Mouse (Mus musculus): Measurements from ENCODE around the gene Sirt6.

The Sirt6 gene

DNA sequence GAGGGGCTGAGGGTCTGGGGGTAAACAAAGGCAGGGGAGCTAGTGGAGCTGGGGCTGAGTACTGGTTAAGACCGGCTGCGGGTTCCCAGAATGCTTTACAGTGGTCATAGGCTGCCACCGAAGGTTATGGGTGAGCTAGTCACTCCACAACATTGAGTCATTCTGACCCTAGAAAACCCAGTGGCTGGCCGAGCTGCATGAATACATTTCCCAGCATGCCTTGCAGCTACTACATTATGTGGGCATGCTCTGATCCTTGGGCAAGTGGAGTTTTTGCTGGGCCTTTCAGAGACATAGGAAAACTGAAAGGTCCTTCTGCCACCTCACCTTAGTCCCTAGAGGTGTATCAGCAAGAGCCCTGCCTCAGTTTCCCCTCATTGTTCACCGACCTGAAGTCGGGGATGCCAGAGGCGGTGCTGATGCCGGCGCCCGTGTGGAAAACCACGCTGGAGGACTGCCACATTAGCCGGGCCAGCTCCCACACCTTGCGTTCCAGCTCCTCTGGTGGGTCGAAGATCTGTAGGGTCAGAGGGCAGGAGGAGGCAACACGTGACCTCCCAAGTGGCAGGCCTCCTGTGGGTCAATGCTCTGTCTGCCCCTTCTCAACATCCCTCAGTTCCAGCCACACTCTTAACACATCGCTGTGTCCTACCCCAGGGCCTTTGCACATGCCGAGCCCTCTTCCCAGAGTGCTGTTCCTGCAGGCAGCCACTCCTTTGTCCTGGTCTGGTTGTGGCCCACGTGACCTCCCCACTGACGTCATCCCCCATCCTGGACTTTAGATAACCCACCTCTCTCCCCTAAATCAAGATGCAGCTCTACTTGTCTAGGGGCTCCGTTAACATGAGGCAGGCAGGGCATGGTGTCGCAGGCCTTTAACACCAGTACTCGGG, 1.2 kb downstream of the Sirt6 start:
- DNase-seq (ENCODE audit: extremely low spot score, low read depth, low spot score) = no peak

DNA sequence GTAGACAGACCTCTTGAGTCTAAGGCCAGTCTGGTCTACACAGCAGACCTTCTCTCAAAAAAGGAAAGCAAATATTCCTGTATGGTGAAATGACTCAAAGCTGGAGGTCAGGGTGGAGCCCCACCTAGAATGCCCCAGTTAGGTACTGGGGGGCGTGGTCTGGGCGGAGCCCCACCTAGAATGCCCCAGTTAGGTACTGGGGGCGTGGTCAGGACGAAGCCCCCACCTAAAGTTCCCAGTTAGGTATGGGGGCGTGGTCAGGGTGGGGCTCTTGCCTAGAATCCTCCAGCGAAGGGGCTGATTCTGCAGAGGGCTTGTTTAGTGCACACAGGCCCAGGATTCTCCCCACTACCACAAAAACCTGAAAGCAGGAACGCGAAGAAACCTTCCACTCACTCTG, 4.2 kb downstream of the Sirt6 start:
- DNase-seq (ENCODE audit: extremely low spot score, low read depth, low spot score) = no peak

DNA sequence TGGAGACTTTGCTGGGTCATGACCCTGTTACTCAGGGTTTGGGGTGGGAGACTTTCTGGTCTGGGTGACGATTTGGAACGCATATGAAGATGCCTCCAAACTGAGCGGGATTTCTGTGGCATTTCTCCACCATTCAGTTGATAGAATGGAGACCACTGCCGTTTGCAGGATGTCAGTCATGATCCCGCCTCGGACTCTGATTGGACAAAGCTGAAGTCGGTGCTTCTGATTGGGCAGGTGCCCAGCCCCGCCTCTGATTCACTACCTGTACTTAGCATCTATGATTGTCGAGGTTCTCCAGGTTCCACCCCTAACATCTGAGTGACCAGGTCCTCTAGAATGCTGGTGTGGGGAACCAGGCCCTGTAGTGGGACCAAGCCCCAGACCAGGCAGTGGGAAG, 6.8 kb downstream of the Sirt6 start:
- no peak for DNase-seq (ENCODE audit: extremely low spot score, low read depth, low spot score)

- no peak for DNase-seq (ENCODE audit: extremely low spot score, low read depth, low spot score)
Observed at GRCm38 (mm10) chr10:81619976-81620375, 7.6 kb downstream of the Sirt6 start.

DNA sequence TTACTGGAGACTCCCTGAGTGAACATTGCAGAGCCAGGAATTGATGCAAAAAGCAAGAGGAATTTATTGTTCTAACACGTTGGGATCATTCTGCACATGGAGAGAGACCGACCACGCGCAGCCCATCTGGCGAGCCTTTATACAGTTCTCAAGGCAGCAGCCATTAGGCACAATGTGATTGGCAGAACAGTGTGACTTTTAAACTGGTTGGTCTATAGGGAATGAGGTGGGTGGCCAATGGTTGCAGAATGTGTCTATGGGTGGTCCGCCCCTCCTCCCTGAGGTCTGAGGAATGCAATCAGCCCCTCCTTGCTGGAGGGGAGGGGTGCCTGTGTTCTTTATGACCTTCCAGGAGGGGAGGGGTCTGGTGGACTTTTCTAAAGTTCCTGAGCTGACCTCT, 12.1 kb downstream of the Sirt6 start:
- DNase-seq (ENCODE audit: extremely low spot score, low read depth, low spot score) = no peak

DNA sequence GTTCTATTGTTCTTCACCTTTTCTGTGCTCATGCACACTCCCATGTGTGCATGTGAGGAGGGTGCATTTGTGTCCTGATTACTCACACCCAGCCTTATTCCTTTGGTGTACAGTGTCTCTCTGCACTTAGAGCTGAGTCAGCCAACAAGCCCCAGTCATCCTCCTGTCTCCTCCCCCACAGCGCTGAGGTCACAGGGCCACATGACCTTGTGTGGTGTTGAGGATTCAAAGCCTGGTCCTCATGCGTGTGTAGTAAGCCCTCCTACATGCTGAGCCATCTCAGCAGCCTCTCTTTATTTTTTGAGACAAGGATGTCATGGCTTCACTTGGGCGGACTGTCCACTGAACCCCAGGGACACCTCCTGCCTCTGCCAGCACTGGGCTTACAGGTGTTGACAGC, 14.8 kb downstream of the Sirt6 start:
- no peak for DNase-seq (ENCODE audit: extremely low spot score, low read depth, low spot score)

GRCm38 (mm10) chr10:81608308-81608707, 19.3 kb downstream of the Sirt6 start:
- DNase-seq (ENCODE audit: extremely low spot score, low read depth, low spot score) = no peak

DNA sequence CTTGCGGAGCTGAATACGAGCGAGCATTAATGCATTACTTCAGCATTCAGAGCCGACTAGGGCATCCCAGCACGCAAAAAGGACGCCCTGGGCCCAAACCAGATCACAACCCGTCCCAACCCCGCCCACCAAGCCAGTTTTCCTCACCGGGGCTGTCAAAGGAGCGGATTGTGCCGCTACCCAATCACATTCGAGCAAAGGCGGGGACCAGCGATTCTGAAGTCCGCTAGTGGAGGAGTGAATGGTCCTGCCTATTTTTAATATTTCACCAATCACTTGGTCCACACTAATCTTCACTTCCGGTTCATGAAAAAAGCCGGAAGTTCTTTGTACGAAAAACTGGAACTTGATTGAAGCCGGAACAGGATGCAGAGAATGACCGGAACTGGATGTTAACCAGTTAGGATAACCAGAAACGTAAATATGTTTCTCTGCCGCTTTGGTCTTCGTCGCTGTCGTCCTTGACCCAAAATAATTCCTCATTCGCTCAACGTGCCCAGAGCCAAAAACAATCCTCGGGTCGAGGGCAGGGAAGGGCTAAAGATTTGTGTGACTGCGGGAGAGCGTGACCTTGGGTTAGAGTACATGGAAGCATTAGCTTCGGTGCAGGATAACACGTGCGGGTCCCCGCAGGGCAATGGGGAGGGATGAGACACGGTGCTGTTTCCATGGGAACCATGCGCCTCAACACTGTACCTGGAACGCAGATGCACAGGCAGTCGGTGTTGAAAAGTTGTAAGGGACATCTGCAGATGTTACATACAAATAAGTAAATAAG, 21.4 kb downstream of the Sirt6 start, which contains the start of gene BC025920:
BC025920 (plus strand) TSS at position 297 of the 778 bp plus-strand sequence.
- peak; percentile 99 for DNase-seq (ENCODE audit: extremely low spot score, low read depth, low spot score)

DNA sequence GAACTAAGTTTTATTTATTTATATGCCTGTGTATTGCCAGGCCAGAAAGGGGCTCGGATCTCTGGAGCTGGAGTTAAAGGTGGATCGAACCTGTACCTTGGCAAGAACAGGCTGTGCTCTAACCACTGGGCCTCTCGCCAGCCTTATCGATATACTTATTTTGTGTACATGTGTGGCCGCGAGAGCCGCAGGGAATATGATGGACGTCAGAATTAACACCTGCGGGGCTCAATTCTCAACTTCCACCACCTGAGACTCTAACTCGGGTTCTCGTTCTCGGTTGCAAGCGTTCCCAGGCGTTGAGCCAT, 22.0 kb downstream of the Sirt6 start:
- DNase-seq (ENCODE audit: extremely low spot score, low read depth, low spot score) = no peak

DNA sequence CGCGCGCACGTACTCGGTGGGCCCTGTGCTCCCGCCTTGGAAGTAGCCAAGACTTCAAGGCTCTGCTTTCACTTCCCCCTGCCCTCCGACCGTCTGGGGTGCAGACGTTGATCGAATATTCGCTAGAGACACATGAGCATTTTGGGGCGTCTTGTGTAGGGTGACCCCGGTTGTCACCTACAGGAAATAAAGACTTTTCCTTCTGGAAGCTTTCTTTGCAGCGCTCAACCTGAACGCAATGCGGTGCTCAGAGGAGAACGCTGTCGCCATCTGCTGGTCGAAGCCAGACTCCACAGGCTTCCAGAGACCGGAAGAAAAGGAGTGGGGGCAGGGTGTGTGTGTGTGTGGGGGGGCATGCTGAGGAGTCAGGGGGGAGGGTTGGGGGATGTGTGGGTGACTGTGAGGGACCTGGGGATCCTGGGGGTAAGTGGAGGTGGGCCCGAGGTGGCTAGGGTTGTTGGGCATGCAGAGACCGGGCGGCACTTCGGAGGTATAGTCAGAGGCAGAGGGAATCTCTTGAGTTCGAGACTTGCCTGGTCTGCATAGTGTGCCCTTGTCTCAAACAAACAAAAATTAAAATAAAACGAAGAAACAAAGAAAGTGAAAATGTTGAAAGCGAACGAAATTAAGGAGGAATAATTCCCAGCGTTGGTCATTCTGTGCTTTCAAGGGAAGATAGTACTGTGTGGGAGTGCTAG, 22.5 kb downstream of the Sirt6 start:
- DNase-seq (ENCODE audit: extremely low spot score, low read depth, low spot score) = peak; percentile 85

DNA sequence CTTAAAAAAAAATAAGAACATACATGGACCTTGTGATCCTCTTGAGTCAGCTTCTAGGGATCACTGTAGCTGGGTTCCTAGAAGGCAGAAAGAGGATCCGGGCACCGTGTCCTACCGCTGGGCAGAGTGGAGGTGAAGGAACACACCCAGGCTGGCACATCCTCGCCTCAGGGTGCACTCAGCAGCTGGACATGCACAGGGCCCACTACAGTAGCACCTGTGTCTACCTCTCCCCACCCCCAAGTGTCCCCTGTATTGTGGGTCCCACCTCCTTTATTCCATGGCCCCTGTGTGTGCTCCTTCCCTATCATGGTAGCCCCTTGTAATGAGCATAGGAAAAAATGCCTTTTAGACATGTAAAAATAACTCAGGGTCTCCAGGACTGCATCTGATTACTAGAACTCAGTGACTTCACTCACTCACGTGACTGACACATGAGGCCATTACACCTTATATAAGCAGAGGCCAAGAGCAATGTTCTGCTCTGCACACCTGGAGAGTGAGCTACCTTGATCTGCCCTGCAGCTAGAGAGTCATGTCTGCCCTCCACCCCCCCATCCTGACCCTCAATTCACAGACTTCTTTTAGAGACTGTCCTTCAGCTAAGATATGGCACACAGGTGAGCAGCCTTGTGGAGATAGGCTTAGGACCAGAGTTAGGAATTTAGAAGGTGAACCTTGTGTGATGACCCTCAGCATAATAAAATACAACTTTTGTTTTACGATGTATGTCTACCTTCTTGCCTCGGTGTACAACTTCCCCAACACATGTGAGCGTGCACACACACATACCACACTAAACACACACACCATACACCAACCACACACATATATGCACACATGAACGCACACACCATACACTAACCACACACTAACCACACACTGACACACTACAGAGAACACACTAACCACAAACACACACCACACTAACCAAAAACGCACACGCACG, 23.3 kb downstream of the Sirt6 start:
- no peak for DNase-seq (ENCODE audit: extremely low spot score, low read depth, low spot score)

DNA sequence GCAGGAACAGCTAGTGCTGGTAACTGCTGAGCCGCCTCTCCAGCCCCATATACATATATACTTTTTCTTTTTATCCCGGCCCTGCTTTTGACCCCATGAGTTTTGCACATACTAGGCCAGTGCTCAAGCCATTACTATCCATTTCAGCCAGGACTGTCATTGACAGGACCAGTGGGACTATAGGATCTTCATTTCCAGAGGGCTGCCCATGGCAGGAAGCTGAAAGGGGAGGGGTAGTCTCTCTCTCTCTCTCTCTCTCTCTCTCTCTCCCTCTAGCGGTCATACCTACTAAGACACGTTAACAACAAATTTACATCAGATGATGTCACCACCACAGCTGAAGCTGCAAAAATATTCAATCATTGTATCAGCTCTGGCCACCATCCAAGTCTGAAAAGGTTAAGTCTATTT, 24.9 kb downstream of the Sirt6 start:
- DNase-seq (ENCODE audit: extremely low spot score, low read depth, low spot score) = no peak

DNA sequence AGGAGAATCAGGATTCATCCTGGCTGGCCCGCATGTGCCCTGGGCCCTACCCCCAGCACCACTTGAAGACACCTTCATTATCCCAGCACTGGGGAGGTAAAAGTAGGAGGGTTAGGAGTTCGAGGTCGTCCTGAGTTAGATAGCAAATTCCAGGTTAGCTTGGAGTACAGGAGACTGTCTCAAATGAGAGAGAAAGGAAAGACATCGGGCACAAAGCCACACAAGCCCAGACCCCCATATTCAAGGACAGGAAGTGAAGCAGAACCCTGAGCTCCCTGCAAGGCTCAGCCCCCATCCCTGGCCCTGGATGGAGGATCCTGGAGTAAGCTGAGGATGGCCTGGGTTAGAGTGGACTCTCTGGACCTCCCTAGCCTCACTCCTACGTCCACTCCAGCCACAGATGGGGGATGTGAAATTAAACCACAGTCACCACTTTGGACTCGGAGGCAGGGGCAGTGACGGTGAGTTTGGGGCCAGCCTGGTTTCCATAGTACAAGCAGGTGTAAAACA, 26.1 kb downstream of the Sirt6 start:
- DNase-seq (ENCODE audit: extremely low spot score, low read depth, low spot score) = no peak

DNA sequence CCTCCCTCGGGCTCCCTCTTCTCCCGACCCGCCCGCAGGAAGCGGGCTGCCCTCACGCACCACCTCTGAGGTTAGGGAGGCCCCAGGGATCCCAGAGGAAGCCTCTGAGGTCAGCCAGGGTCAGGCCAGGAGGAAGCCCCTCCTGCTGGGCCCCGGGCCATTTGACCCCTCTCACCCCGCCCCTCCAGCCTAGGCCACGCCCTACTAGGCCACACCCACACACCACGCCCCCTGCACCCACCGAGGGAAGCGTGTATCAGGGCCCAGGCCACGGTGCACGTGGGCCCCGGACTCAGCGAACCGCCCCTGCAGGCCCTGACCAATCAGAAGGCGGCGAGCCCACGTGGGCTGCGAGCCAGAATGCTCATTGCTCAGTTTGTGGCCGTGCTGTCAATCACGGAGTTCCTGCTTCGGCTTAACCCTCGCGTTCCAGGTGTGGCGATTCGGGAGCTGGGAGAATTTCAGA, 26.8 kb downstream of the Sirt6 start, which contains the start of gene Tle6:
Tle6 (minus strand) TSS at position 336 of the 466 bp plus-strand sequence.
- peak; percentile 90 for DNase-seq (ENCODE audit: extremely low spot score, low read depth, low spot score)

DNA sequence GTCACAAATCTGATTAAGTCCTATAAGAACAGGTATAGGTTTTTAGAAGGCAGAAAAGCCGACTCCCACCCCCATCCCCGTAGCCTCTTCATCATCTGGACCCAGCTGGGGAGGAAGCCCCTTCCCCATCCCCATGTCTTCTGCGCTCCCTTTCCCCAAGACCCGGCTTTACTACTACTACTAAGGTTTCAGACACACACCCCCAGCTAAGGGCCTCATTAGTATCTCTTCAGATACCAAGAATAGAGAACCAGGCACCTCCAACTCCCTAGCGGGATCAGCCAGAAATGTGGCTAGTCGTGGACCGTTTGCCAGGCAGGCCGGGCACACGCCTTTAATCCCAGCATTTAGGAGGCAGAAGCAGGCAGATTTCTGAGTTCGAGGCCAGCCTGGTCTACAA, 27.5 kb downstream of the Sirt6 start:
- DNase-seq (ENCODE audit: extremely low spot score, low read depth, low spot score) = no peak

DNA sequence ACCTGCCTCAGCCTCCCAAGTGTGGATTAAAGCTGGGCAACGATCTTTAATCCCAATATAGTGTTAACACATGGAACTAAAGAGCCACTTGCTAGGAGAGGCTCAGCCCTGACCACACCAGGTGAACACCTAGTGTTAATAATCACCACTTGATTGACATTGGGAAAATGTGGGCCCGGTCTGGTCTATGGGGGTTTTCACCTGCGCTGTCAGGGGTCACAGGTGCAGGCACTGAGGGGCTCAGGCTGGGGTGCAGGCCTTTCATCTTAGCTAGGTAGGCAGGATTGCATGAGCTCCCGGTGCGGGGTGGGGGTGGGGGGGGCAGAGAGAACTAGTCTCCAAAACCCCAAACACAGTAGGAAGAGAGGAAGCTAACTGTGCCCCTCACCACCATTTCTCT, 28.0 kb downstream of the Sirt6 start:
- DNase-seq (ENCODE audit: extremely low spot score, low read depth, low spot score) = no peak

DNA sequence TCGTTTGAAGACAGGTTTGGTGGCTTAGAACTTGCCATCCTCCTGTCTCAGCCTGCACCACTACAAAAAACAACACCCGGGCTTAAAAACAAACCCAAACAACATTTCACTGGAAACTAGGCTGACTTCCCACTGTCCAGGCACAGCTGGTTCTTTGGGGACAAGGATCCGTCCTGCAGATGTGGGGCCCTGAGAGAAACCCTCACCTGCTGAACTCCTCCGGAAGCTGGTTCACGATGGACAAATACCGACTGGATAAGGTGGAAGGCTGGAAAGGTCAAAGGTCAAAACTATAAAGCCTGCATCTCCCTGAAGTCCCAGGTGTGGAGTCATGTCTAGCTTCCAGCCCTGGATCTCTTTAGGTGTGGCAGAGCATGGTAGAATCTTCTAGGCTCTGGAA, 28.7 kb downstream of the Sirt6 start:
- DNase-seq (ENCODE audit: extremely low spot score, low read depth, low spot score) = no peak

DNA sequence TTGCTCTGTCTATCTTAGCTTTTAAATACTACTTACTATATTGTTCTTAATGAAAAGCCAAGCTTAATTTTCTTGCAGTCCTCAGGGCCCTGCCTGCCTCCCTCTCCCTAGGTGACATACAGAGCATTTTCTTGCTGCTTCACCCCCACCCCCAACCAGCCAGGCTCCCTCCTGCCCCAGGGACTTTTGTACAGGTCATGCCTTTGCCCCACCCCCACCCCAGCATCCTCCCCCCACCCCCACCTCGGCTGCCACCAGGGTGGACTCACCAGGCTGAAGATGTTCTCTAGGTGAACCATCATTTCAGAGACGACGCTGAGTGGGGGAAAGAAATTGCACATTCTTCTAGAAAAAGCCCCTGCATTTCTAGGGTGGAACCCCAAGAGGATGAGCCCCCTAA, 29.3 kb downstream of the Sirt6 start:
- DNase-seq (ENCODE audit: extremely low spot score, low read depth, low spot score) = no peak

DNA sequence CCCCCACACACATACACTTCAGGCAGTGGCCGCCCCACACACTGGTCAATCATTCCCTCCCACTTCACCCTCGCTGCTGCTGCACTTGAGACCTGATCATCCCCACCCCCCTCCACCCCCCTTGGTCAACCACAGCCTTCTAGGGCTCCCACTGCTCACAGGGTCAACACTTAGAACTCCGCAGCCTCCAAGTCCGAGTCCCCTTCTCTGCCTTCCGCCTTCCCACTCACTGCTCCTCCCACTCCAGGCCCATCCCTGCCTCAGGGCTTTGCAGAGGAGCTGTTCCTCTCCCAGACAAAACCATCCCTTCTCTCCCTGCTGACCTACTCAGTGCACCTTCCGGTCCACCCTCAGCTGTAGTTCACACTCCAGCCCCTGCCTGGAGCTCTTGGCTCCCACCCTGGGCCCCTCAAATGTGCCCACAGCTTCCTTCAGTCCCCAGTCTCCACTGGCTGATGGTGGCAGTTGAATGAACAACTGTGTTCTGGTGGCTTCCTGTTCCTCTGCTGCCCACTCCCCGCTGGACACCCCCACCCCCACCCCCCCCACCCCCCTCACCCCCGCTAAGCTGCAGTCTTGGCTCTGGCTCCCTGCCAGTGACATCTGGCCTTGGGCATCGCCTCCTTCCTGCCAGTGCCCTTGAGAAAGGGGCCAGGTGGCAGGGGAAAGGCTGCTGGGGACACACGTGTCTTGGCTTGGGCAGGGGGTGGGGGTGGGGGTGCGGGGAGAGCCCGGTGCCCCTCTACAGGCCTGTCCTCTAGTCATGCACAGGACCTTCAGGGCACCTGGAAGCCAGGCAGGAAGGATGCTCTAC, 30.3 kb downstream of the Sirt6 start:
- no peak for DNase-seq (ENCODE audit: extremely low spot score, low read depth, low spot score)
